Mouse (Mus musculus) testis, adult 2 months (tissue): ENCODE data around the gene Wdr83os. TPM values are rescaled to one million over a fixed set of nuclear protein-coding genes. Genes with fewer than 3 reads are reported as not detected.

ENCODE experiments used
- H3K27ac ChIP-seq: fragments of 200-500 bp; 2 replicates; pipeline ENCODE4 v1.5.1; 2012; ENCODE audit warnings: low read depth, low read length; ENCODE audit not compliant: control insufficient read depth, insufficient read depth
- H3K27me3 ChIP-seq: fragments of 200-500 bp; 2 replicates; pipeline ENCODE4 v1.6.1; 2012; ENCODE audit warnings: mild to moderate bottlenecking, low read length, moderate library complexity; ENCODE audit not compliant: control insufficient read depth, insufficient read depth
- H3K36me3 ChIP-seq: fragments of 200-500 bp; 2 replicates; pipeline ENCODE4 v1.6.1; 2012; ENCODE audit warnings: mild to moderate bottlenecking, low read length; ENCODE audit not compliant: control insufficient read depth, insufficient read depth
- H3K4me1 ChIP-seq: fragments of 200-500 bp; 2 replicates; pipeline ENCODE4 v1.6.1; 2012; ENCODE audit warnings: low read length; ENCODE audit not compliant: control insufficient read depth, insufficient read depth
- H3K4me3 ChIP-seq: fragments of 200-500 bp; 2 replicates; pipeline ENCODE4 v1.5.1; 2012; ENCODE audit warnings: low read depth, mild to moderate bottlenecking, low read length, moderate library complexity, mixed read lengths; ENCODE audit not compliant: control insufficient read depth
- CTCF ChIP-seq: fragments of 200-500 bp; IDR thresholded peaks from 2 replicates; pipeline ENCODE4 v1.5.1; 2012; ENCODE audit warnings: low read depth, mild to moderate bottlenecking, inconsistent platforms, low read length, moderate library complexity; ENCODE audit not compliant: control insufficient read depth, insufficient read depth, insufficient replicate concordance
- POLR2A ChIP-seq: fragments of 200-500 bp; IDR thresholded peaks from 2 replicates; pipeline ENCODE4 v1.6.1; 2012; ENCODE audit warnings: low read depth, mild to moderate bottlenecking, inconsistent platforms, low read length, moderate library complexity; ENCODE audit not compliant: control insufficient read depth
- polyA plus RNA-seq: library from polyadenylated mRNA; depleted of rRNA; stranded (reverse); fragments of >200 nt; gene quantifications from 2 replicates; pipeline ENCODE4 v1.2.3, GENCODE M21; 2012; rRNA removed

Wdr83os gene
- polyA plus RNA-seq = 32.1 and 32.6 TPM in 2 replicates

- no peaks in the 10 kb centered on the region; the same call in 1 of the 2 replicates for H3K36me3 ChIP-seq
- H3K27ac ChIP-seq = peak within 1 kb of the TSS; percentile 80
- peak; percentile 38; the same call in 1 of the 2 replicates for TF ChIP-seq POLR2A
- no peak for TF ChIP-seq CTCF
- H3K4me3 ChIP-seq = peak within 1 kb of the TSS; percentile 93
- peaks cover 18% of the 10 kb centered on the region for H3K4me1 ChIP-seq
- no peaks in the 10 kb centered on the region for H3K27me3 ChIP-seq
Observed at GRCm38 (mm10) chr8:85080532-85081215, at the start of gene Wdr83os. Gene Wdr83os (plus strand): TSS chr8:85080740.

DNA sequence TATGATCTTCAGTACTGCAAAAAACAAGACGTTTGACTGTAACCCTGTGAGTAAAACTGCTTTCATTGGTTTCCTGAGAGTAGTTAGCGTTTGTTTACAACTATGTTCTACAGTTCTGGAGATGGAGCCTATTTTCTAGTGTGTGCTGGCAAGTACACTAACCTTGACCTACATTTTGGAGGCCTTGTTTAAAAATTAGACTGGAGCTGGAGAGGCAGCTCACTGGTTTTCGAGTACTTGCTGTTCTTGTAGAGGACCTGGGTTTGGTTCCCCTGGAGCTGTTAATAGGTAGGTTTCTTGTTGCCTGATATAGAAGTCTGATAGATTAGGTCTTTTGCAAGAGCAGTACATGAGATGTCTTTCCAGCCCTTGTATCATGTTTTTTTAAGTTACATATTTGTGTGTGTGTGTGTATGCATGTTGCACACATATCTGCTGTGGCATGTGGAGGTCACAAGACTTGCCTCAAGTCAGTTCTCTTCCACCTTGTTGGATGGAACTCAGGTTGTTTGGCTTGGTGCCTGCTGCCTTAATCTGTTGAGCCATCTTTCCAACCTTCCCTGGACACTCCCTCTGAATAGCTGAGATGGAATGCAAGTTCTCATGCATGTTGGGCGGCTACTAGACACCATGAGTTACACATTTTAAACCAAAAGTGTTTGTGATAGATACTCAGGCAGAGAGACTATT, 47.8 kb upstream of the Wdr83os start:
- TF ChIP-seq POLR2A (no peak), CTCF (no peak)
- Histone ChIP-seq H3K4me3 (no peak overlapping the region), H3K27ac (no peak overlapping the region), H3K4me1 (peaks cover 10% of the 10 kb centered on the region), H3K27me3 (no peaks in the 10 kb centered on the region), H3K36me3 (no peaks in the 10 kb centered on the region)

DNA sequence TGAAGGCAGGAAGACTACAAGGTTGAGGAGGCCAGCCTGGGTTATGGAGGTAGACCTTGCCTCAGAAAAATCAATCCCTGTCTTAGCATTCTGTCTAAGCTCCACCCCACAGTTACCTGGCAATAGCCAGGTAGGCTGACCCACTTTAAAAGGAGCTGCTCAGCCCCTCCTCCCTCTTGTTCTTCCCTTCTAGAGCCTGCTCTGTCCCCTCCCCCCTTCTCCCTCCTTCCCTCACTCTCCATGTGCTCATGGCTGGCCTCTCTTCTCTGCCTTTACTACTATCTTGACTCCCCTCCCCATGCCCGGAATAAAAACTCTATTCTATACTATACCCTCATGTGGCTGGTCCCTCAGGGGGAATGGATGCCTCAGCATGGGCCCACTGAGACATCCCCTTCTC, 46.7 kb upstream of the Wdr83os start:
- Histone ChIP-seq H3K4me3 (no peak overlapping the region), H3K27me3 (no peaks in the 10 kb centered on the region), H3K4me1 (peaks cover 15% of the 10 kb centered on the region), H3K36me3 (no peaks in the 10 kb centered on the region), H3K27ac (no peak overlapping the region)
- TF ChIP-seq POLR2A (no peak), CTCF (no peak)

DNA sequence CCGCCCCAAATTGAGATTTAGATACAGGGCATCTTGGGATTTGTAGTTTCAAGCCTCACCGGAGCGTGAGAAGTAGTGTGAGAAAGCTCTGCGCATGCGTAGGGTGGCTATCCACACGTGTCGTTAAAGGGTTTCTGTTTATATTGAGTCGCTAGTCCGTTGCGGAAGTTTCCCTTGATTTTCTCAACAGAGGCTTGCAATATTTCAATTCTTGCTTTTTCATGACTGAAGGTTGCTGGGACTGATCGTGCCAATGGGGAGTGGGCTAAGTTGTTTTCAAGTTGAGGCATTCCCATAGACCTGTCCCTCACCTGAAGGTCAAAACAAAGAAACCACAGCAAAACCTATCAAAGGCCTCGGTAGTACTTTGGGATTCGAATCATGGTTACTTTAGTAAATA, 45.8 kb upstream of the Wdr83os start:
- TF ChIP-seq CTCF (no peak), POLR2A (no peak)
- peaks cover 13% of the 10 kb centered on the region for H3K4me1 ChIP-seq
- no peak overlapping the region; the same call in 1 of the 2 replicates for H3K4me3 ChIP-seq
- no peak overlapping the region for H3K27ac ChIP-seq
- H3K27me3 ChIP-seq = no peaks in the 10 kb centered on the region
- no peaks in the 10 kb centered on the region for H3K36me3 ChIP-seq

GRCm38 (mm10) chr8:85035165-85035727, 45.3 kb upstream of the Wdr83os start:
- TF ChIP-seq CTCF (no peak), POLR2A (no peak)
- Histone ChIP-seq H3K4me3 (peak overlapping the region; percentile 12), H3K27me3 (no peaks in the 10 kb centered on the region), H3K36me3 (no peaks in the 10 kb centered on the region), H3K4me1 (peaks cover 13% of the 10 kb centered on the region), H3K27ac (peak overlapping the region; percentile 61)

DNA sequence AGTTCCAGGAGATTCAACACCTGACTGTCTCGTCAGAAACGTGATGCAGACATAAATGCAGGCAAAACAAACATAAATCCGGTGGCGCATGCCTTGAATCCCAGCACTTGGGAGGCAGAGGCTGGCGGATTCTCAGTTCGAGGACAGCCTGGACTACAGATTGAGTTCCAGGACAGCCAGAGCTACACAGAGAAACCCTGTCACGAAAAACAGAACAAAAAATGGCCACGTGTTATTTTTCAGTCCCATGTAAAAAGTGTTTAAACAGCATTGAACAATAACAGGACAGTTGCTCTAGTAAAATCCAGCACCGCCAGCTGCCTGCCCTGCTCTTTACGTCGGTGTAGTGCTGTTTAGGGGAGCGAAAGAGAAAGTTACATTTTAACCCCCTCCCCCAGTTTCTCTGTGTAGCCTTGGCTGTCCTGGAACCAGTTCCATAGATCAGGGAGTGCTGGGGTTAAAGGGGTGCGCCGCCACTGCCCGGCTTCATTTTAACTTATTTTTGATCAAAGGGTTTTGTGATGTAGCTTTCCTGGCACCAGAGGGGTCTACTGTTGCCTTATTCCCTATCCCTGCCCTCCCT, 44.7 kb upstream of the Wdr83os start:
- H3K27ac ChIP-seq = peak overlapping the region; percentile 61
- H3K27me3 ChIP-seq = no peaks in the 10 kb centered on the region
- peaks cover 13% of the 10 kb centered on the region for H3K4me1 ChIP-seq
- H3K4me3 ChIP-seq = peak overlapping the region; percentile 12
- TF ChIP-seq CTCF (no peak), POLR2A (no peak)
- no peaks in the 10 kb centered on the region for H3K36me3 ChIP-seq

DNA sequence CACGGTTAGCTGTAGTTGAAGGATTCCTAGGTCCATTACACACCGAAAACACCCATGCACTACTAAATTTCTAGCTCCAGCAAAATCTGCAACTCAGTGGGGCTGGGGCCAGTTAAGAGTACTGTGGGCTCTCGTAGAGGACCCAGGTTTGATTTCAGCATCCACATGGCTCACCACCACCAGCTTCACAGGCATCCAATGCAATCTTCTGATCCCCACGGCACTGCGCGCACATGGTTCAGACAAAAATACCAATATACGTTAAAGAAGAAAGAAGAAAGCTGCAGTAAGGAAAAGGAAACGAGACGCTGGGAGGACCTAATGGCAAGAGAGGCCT, 44.2 kb upstream of the Wdr83os start:
- peak overlapping the region; percentile 91 for H3K4me3 ChIP-seq
- no peaks in the 10 kb centered on the region for H3K27me3 ChIP-seq
- H3K27ac ChIP-seq = peak overlapping the region; percentile 61; the same call in 1 of the 2 replicates
- no peaks in the 10 kb centered on the region; the same call in 1 of the 2 replicates for H3K36me3 ChIP-seq
- H3K4me1 ChIP-seq = peaks cover 13% of the 10 kb centered on the region
- TF ChIP-seq CTCF (no peak), POLR2A (no peak)
